Comparison of ENCODE assay signal across 8 mouse cellular contexts in genomic region chr17:40933985-40934384, GRCm38 (mm10). TPM values are rescaled to one million over a fixed set of nuclear protein-coding genes. Genes with fewer than 3 reads are reported as not detected.
DNase-seq lines count a peak whose midpoint lies in the region; ATAC-seq and TF ChIP-seq lines count a peak whose summit lies in the region.

No protein-coding gene starts in this region.

- no peaks in the 10 kb centered on the region for H3K27me3 ChIP-seq in spleen, adult 2 months (ENCODE audit: control insufficient read depth, insufficient read depth, low read length)
- no peaks in the 10 kb centered on the region for H3K27me3 ChIP-seq in hindbrain, embryonic 13.5 days

- DNase-seq in adrenal gland, postnatal 25 days, result peak; percentile 1
- DNase-seq in adrenal gland, postnatal 4 days (ENCODE audit: low spot score in 2 of 2), result no peak
- peak in 1 of 2 experiments; percentile 1 for DNase-seq in spleen, adult 2 months (ENCODE audit: low read depth in 1 of 2, low spot score in 2 of 2)
- DNase-seq in spleen, adult 18-20 months, result no peak
- no peak for DNase-seq in layer of hippocampus, postnatal 14 days (ENCODE audit: low spot score in 2 of 2)
- no peak for DNase-seq in cerebellum, adult 9-11 months

- H3K4me1 ChIP-seq in spleen, adult 2 months (ENCODE audit: control insufficient read depth, insufficient read depth, insufficient read length), result no peaks in the 10 kb centered on the region
- peaks cover 16% of the 10 kb centered on the region for H3K4me1 ChIP-seq in hindbrain, embryonic 13.5 days (replicated peaks)

- under 1% methylated on average over 14 of the region's 14 CpGs for WGBS in spleen, adult 2 months
- WGBS in hindbrain, embryonic 13.5 days, result 2% methylated on average over 14 of the region's 14 CpGs

- no peak for TF ChIP-seq POLR2A in spleen, adult 2 months (IDR thresholded peaks at IDR 0.05; ENCODE audit: low read depth, low read length)

- no peak overlapping the region for H3K27ac ChIP-seq in spleen, adult 2 months (ENCODE audit: insufficient read depth, low read length)
- H3K27ac ChIP-seq in hindbrain, embryonic 13.5 days, result no peak overlapping the region

- peak overlapping the region; percentile 82 for H3K4me2 ChIP-seq in hindbrain, embryonic 13.5 days

- H3K36me3 ChIP-seq in spleen, adult 2 months (ENCODE audit: control insufficient read depth, insufficient read depth, low read length), result peaks cover 5% of the 10 kb centered on the region; the same call in 1 of the 2 replicates
- peaks cover 13% of the 10 kb centered on the region; the same call in 1 of the 2 replicates for H3K36me3 ChIP-seq in hindbrain, embryonic 13.5 days

- no peaks in the 10 kb centered on the region for H3K9me3 ChIP-seq in hindbrain, embryonic 13.5 days

- no peak for TF ChIP-seq CTCF in spleen, adult 2 months (IDR thresholded peaks at IDR 0.05; ENCODE audit: extremely low read depth, insufficient read depth, insufficient read length, insufficient replicate concordance)

- H3K9ac ChIP-seq in hindbrain, embryonic 13.5 days, result peak overlapping the region; percentile 55

- ATAC-seq in hindbrain, embryonic 13.5 days (ENCODE audit: low FRiP score), result peak; percentile 49
- peak; percentile 20 for ATAC-seq in megakaryocyte-erythroid progenitor cell, adult 5-6 weeks (replicated peaks; ENCODE audit: low FRiP score, low TSS enrichment, poor library complexity, severe bottlenecking)

- peak overlapping the region; percentile 86 for H3K4me3 ChIP-seq in spleen, adult 2 months (ENCODE audit: extremely low read depth, insufficient read depth, insufficient read length)
- peak overlapping the region; percentile 58 for H3K4me3 ChIP-seq in hindbrain, embryonic 13.5 days

RNA-seq across cellular contexts. Expression of gene Mut, which starts 0.5 kb away (rescaled TPM):
- 151 and 213 TPM in 2 replicates for total RNA-seq in adrenal gland, postnatal 25 days (2021)
- total RNA-seq in adrenal gland, postnatal 4 days (2021), result 10 to 100 TPM; 87.0 to 91.3 TPM
- 3.1 and 3.5 TPM in 2 replicates for polyA plus RNA-seq in spleen, adult 2 months (2012; rRNA removed)
- polyA plus RNA-seq in hindbrain, embryonic 13.5 days (2015; fragmentation: Nextera tagmentation; extraction: Ambion mirVana), result 23.6 and 24.9 TPM in 2 replicates
- 16.6 and 22.1 TPM in 2 replicates for total RNA-seq in megakaryocyte-erythroid progenitor cell, adult 5-6 weeks (2014; fragmentation: Nextera tagmentation)
- 47.6 and 57.7 TPM in 2 replicates for total RNA-seq in megakaryocyte-erythroid progenitor cell, adult 5-6 weeks (2017)
- total RNA-seq in layer of hippocampus, postnatal 14 days (2021), result 10 to 100 TPM; 39.9 to 46.2 TPM

RNA-seq across cellular contexts. Expression of gene Cenpq, which starts 0.9 kb away (rescaled TPM):
- total RNA-seq in adrenal gland, postnatal 25 days (2021), result 9.1 and 10.1 TPM in 2 replicates
- 10 to 100 TPM; 12.4 to 12.5 TPM for total RNA-seq in adrenal gland, postnatal 4 days (2021)
- 1.3 and 1.5 TPM in 2 replicates for polyA plus RNA-seq in spleen, adult 2 months (2012; rRNA removed)
- polyA plus RNA-seq in hindbrain, embryonic 13.5 days (2015; fragmentation: Nextera tagmentation; extraction: Ambion mirVana), result 12.1 and 12.8 TPM in 2 replicates
- 40.4 and 48.2 TPM in 2 replicates for total RNA-seq in megakaryocyte-erythroid progenitor cell, adult 5-6 weeks (2014; fragmentation: Nextera tagmentation)
- 63.6 and 67.0 TPM in 2 replicates for total RNA-seq in megakaryocyte-erythroid progenitor cell, adult 5-6 weeks (2017)
- 1 to 10 TPM; 4.3 to 4.7 TPM for total RNA-seq in layer of hippocampus, postnatal 14 days (2021)

RNA-seq across cellular contexts. Expression of gene Glyatl3, which starts 19.8 kb away (rescaled TPM):
- total RNA-seq in adrenal gland, postnatal 25 days (2021), result not detected in 2 replicates
- total RNA-seq in adrenal gland, postnatal 4 days (2021), result not detected
- 0.09 TPM in 1 of 2 replicates, not detected in the other for polyA plus RNA-seq in spleen, adult 2 months (2012; rRNA removed)
- polyA plus RNA-seq in hindbrain, embryonic 13.5 days (2015; fragmentation: Nextera tagmentation; extraction: Ambion mirVana), result not detected in 2 replicates
- total RNA-seq in megakaryocyte-erythroid progenitor cell, adult 5-6 weeks (2014; fragmentation: Nextera tagmentation), result not detected in 2 replicates
- not detected in 2 replicates for total RNA-seq in megakaryocyte-erythroid progenitor cell, adult 5-6 weeks (2017)
- not detected for total RNA-seq in layer of hippocampus, postnatal 14 days (2021)

RNA-seq across cellular contexts. Expression of gene 9130008F23Rik, which starts 53.6 kb away (rescaled TPM):
- 0.79 and 1.3 TPM in 2 replicates for total RNA-seq in adrenal gland, postnatal 25 days (2021)
- 1 to 10 TPM in 1 of 2 experiments, under 1 TPM in 1; 0.90 to 1.0 TPM for total RNA-seq in adrenal gland, postnatal 4 days (2021)
- 1.9 and 2.0 TPM in 2 replicates for polyA plus RNA-seq in spleen, adult 2 months (2012; rRNA removed)
- 0.49 and 1.0 TPM in 2 replicates for polyA plus RNA-seq in hindbrain, embryonic 13.5 days (2015; fragmentation: Nextera tagmentation; extraction: Ambion mirVana)
- total RNA-seq in megakaryocyte-erythroid progenitor cell, adult 5-6 weeks (2014; fragmentation: Nextera tagmentation), result 1.9 and 4.0 TPM in 2 replicates
- 0.84 and 14.3 TPM in 2 replicates for total RNA-seq in megakaryocyte-erythroid progenitor cell, adult 5-6 weeks (2017)
- total RNA-seq in layer of hippocampus, postnatal 14 days (2021), result under 1 TPM in 1 of 2 experiments, not detected in 1; 0.28 TPM
